Mouse (Mus musculus) erythroblast, embryonic 14.5 days (primary cell): ENCODE data around the gene Cfap43. TPM values are rescaled to one million over a fixed set of nuclear protein-coding genes. Genes with fewer than 3 reads are reported as not detected.
A peak's percentile ranks its signal among the peaks of the same experiment; 100 is the strongest.

Experiments used
- H3K27me3 ChIP-seq: 2 replicates; pipeline ENCODE4 v1.6.1; 2012; ENCODE audit warnings: inconsistent platforms; ENCODE audit not compliant: control insufficient read depth
- H3K36me3 ChIP-seq: 2 replicates; pipeline ENCODE4 v1.6.1; 2012; ENCODE audit warnings: mild to moderate bottlenecking, inconsistent platforms; ENCODE audit not compliant: control insufficient read depth
- H3K4me1 ChIP-seq: 2 replicates; pipeline ENCODE4 v1.6.1; 2012; ENCODE audit warnings: inconsistent platforms; ENCODE audit not compliant: control insufficient read depth
- H3K4me3 ChIP-seq: replicated peaks from 2 replicates; pipeline ENCODE3; 2012; ENCODE audit warnings: moderate library complexity, mild to moderate bottlenecking, inconsistent platforms
- H3K9me3 ChIP-seq: 2 replicates; pipeline ENCODE4 v1.6.1; 2012; ENCODE audit warnings: low read length, inconsistent platforms, mixed read lengths; ENCODE audit not compliant: control insufficient read depth
- GATA1 ChIP-seq: IDR thresholded peaks from 2 replicates; pipeline ENCODE4 v1.6.1; 2012; ENCODE audit warnings: low read length, inconsistent platforms, mixed read lengths
- TAL1 ChIP-seq: IDR thresholded peaks from 3 replicates; pipeline ENCODE4 v1.6.1; 2012; ENCODE audit warnings: low read length, inconsistent platforms, mixed read lengths
- polyA plus RNA-seq: library from polyadenylated mRNA; stranded (reverse); fragments of >175 nt; gene quantifications from 2 replicates; pipeline ENCODE4 v1.2.3, GENCODE M21; 2012

Cfap43 gene
- polyA plus RNA-seq, result not detected in 2 replicates

DNA sequence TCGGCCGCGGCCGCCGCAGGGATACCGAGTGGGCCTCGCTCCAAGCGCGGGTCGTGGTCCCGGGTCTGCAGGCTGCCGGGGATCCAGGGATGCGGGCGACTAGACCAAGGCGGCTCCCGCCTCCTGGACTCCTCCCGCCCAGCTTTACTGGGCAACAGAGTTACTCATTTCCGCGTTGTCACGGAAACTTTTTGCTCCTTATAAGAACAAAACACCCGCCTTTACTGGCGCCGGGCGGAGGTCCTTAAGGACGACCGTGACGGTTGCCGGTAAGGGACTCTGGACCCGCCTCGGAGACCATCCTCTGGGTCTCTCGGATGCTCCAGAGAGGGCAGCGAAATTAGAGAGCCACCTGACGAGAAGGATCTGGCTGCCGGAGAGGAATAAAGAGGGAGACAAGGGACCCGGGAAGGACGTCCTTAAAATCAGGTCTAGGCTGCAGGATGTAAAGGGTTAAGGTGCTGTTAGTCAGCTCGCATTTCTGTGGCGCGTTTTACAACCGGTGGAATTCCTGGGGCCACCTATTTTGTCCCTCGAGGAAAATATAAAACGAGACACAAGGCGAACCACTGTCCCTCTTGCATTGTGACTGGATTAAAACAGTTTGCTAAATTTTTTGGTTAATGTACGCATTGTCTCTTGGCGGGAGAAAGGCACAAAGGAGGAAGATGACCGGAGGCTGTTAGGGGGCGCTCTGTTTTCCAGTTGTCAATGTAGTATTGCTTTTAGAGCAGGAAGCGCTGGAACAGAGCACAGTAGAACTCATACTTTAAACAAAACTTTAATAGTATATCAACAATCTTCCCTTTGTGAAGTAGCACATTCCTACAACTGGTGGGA, at the start of gene Cfap43, which contains the start of gene Itprip:
Gene Cfap43, minus strand, starts transcription at position 162 of the 840 bp plus-strand sequence.
Gene Itprip, minus strand, starts transcription at position 174 of the 840 bp plus-strand sequence.
- Histone ChIP-seq H3K4me3 (peak within 1 kb of the TSS; percentile 94), H3K9me3 (no peaks in the 10 kb centered on the region), H3K36me3 (peaks cover under 1% of the 10 kb centered on the region), H3K4me1 (peaks cover 42% of the 10 kb centered on the region), H3K27me3 (peaks cover 7% of the 10 kb centered on the region; the same call in 1 of the 2 replicates)
- TF ChIP-seq GATA1 (no peak), TAL1 (no peak)

DNA sequence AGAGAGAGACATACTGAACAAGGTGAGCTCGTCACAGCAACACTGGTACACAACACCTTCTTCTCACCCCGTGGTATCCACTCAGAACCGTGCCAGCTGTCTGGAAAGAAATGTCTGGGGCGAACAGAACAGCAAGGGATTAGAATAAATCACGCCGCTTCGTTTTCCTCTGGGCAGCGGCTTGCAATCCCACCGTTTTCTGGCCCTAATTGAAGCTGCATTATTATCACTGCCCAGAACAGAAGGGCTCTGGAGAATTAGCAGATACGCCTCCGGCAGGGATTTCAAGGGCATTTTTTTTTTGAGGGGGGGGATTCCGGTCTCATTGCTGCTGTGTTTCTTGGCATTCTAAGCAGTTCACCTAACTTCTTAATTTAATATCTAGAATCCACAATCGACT, 39.1 kb upstream of the Cfap43 start:
- Histone ChIP-seq H3K4me3 (no peak overlapping the region), H3K9me3 (peaks cover 2% of the 10 kb centered on the region; the same call in 1 of the 2 replicates), H3K27me3 (no peaks in the 10 kb centered on the region), H3K4me1 (no peaks in the 10 kb centered on the region), H3K36me3 (no peaks in the 10 kb centered on the region)
- TF ChIP-seq GATA1, result no peak
- TF ChIP-seq TAL1, result no peak

DNA sequence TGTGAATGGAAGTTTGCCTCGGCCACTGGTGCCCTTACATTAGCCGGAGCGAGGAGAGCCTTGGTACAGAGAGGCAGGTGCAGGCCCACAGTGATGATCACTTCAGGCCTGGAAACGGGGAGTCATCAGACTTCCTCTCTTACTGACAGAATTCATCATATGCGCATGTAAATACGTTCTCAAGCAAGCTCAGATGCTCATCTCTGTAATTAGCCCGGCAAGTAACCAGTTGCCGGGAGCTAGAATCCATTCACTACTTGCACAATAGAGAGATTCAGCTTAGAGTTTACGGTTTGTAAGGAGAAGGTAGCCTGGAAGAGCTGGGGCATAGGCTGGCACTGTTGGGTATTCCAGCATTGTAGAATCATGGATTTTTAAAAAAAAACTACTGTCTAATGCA, 34.1 kb upstream of the Cfap43 start:
- no peak overlapping the region for H3K4me3 ChIP-seq
- no peaks in the 10 kb centered on the region for H3K36me3 ChIP-seq
- H3K9me3 ChIP-seq, result no peaks in the 10 kb centered on the region
- H3K27me3 ChIP-seq, result no peaks in the 10 kb centered on the region
- no peaks in the 10 kb centered on the region for H3K4me1 ChIP-seq
- TF ChIP-seq TAL1, result no peak
- TF ChIP-seq GATA1, result no peak

DNA sequence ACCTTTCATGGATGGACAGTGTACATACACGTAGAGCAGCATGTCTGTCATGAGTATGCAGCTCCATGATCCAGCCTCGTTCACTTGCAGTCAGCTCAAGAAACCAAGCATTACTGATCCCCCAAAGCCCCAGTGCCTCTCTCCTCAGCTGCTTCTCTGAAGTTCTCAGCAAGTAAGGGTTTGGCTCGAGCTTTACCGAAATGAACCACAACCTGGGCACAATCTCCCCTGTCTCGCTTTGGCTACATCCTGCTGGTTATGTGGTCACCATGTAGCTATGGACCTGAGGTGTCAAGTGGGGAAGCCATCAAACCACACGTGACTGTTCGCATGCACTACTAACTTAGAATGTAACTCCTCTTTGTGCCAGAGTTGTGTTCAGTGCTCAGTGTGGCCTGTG, 31.9 kb upstream of the Cfap43 start:
- Histone ChIP-seq H3K27me3 (no peaks in the 10 kb centered on the region; the same call in 1 of the 2 replicates), H3K4me3 (no peak overlapping the region), H3K9me3 (no peaks in the 10 kb centered on the region), H3K36me3 (no peaks in the 10 kb centered on the region), H3K4me1 (no peaks in the 10 kb centered on the region)
- TF ChIP-seq TAL1, result no peak

DNA sequence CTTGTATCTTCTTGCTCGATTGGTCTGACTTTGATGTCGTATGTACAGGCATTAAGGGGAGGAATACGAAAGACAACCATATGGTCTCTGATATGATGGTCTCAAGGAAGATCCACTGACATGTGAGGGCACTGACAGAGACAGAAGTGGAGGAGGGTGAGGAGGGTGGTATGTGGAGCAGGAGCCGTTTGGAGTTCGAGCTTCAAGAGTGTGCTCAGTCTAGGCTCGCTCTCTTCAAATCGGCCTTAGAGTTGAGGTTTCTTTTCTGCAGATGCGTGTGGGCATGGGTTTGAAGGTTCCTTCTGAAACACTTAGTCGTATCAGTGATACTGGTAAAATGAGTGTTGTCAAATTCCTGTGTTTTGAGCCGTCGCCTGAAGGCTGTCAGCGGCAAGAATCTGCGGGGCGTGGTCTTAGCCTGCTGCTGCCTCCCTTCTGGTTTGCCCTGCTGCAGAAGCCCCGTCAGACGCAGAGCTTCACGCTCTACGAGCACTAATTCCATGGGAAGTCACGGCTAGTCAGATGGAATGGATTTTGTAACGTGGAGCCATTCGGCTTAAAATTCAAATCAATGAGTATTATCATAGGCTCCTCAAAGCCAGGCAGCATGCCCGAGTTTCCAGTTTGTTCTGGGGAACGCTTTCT, 27.9 kb upstream of the Cfap43 start:
- Histone ChIP-seq H3K36me3 (no peaks in the 10 kb centered on the region), H3K9me3 (no peaks in the 10 kb centered on the region), H3K4me1 (no peaks in the 10 kb centered on the region), H3K27me3 (peaks cover 2% of the 10 kb centered on the region; the same call in 1 of the 2 replicates), H3K4me3 (no peak overlapping the region)
- TF ChIP-seq TAL1 (no peak), GATA1 (no peak)

DNA sequence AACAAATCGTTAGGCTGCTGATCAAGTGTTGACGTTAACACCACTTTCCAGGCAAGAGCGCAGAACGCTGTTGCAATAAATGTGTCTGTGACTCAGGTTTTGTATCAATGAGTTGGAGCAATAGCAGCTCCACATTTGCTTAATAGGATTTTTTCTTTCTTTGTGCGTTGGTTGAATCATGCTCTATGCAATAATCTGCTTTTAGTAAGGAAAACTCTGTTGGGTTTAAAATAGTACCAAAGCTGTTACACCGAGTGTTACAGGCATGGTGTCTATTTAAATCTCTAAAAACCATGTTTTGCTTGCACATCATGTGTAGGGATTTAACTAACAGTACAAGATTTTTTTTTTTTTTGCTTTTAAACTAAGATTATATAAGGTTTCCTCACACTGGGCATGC, 20.3 kb upstream of the Cfap43 start:
- TF ChIP-seq GATA1 (no peak), TAL1 (no peak)
- Histone ChIP-seq H3K4me1 (peaks cover 7% of the 10 kb centered on the region), H3K27me3 (peaks cover 33% of the 10 kb centered on the region), H3K36me3 (no peaks in the 10 kb centered on the region), H3K4me3 (no peak overlapping the region), H3K9me3 (no peaks in the 10 kb centered on the region)

DNA sequence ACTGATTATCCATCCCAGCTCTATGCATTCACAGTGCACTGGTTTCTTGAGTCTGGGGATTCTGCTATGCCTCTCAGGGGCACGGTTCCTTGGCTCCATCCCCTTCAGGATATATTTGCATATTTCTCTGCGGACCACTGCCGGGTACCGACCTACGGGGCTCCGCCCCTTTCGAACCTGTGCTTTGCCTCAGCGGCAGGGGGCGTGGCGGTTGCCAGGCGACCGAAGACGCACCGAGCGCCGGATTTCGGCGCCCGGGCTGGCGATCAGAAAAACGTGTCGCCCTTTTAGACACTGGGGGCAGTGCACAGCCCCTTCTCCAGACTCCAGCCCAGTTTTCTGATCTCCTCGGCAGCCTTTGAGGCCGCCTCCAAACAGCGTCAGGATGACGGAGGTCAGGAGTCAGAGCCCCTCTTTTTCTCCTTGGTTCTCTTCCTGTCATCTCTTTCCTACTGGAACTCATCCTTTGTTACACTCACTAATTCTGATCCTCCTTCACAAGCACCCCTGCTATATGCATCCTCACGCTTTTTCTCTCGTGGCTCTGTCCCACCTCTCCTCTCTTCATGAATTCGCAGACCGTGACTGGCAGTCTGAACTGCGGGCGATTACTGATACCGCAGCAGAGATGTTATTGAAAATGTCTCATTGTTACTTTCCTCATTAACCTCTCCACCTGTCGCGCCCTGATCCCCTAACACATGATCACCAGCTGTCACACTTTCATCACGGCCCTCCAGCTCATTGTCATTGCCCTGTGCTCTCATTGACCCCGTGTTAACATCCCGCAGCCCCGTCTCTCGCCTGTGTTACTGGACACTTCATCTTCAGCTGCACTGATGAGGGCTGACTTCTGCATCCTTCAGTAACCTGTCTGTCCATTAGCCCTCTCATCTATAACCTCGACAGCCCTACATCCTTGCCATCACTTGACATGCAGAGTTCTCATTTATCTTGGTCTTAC, 18.6 kb upstream of the Cfap43 start, which contains the start of gene Cfap58:
Gene Cfap58, plus strand, starts transcription at position 233 of the 964 bp plus-strand sequence.
- H3K36me3 ChIP-seq, result no peaks in the 10 kb centered on the region
- H3K4me1 ChIP-seq, result peaks cover 7% of the 10 kb centered on the region
- H3K27me3 ChIP-seq, result peaks cover 31% of the 10 kb centered on the region
- H3K4me3 ChIP-seq, result peak within 1 kb of the TSS; percentile 10
- TF ChIP-seq GATA1, result no peak
- TF ChIP-seq TAL1, result no peak
- H3K9me3 ChIP-seq, result no peaks in the 10 kb centered on the region

DNA sequence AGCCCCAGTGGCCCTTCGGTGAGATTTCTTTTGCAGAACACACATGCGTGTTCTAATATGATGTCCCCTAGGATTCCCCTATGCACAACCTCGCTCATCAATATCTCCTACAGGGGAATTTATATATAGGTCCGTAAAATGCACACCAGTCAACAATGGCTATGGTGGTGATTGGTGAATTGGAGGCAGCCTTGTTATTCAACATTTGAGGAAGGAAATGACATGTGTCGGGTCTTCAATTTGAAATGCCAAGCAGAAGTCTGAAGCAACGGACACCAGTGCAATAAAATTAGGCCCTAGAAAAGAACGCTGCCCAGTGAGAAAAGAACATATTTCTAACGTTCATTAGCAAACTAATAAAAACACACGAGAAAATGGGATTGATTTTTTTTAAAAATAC, 17.9 kb upstream of the Cfap43 start:
- peaks cover 7% of the 10 kb centered on the region for H3K4me1 ChIP-seq
- peaks cover 31% of the 10 kb centered on the region for H3K27me3 ChIP-seq
- H3K9me3 ChIP-seq, result no peaks in the 10 kb centered on the region
- H3K36me3 ChIP-seq, result no peaks in the 10 kb centered on the region
- no peak for TF ChIP-seq TAL1
- no peak for TF ChIP-seq GATA1
- no peak overlapping the region for H3K4me3 ChIP-seq

DNA sequence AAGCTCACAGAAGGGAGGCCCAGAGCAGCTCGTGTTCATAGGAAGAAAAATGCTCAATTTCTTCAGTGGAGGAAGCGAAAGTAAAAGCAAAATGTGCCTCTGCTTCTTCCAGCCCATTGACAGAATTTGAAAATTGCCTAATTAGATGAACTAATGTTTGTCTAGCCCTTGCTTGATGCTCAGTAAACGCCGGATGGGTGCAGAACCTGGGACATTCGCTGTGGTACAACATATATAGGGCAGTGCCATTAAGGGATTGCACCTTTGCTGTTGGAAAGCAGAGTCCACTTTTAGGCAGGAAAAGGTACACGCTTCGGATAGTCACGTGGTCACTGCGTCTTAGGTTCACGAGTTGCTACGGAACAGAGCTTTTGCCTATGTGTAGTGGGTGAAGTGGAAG, 17.4 kb upstream of the Cfap43 start:
- no peak overlapping the region for H3K4me3 ChIP-seq
- H3K9me3 ChIP-seq, result no peaks in the 10 kb centered on the region
- no peaks in the 10 kb centered on the region for H3K36me3 ChIP-seq
- no peak for TF ChIP-seq TAL1
- TF ChIP-seq GATA1, result no peak
- H3K4me1 ChIP-seq, result peaks cover 7% of the 10 kb centered on the region
- H3K27me3 ChIP-seq, result peaks cover 31% of the 10 kb centered on the region
